Mouse (Mus musculus) stomach, adult 2 months (tissue): ENCODE measurements around the gene Bbc3. TPM values are rescaled to one million over a fixed set of nuclear protein-coding genes. Genes with fewer than 3 reads are reported as not detected.

ENCODE experiments used
- polyA plus RNA-seq: library from polyadenylated mRNA; depleted of rRNA; stranded (reverse); fragments of >200 nt; gene quantifications from 2 replicates; pipeline ENCODE4 v1.2.3, GENCODE M21; 2012; rRNA removed

Gene Bbc3
- polyA plus RNA-seq, result 12.5 and 38.0 TPM in 2 replicates

DNA sequence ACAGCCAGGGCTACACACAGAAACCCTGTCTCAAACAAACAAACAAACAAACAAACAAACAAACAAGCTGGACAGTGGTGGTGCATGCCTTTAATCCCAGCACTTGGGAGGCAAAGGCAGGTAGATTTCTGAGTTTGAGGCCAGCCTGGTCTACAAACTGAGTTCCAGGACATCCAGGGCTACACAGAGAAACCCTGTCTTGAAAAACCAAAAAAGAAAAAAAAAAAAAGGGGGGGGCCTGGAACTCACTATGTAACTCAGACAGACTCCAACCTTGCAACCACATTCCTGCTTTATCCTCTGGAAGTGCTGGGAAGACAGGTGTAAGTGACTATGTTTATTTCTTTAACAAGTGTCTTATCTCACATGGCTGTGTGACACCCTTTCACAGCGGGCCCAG is at the start of gene Bbc3:
Gene Bbc3, plus strand, starts transcription at position 301 of the 400 bp plus-strand sequence.

DNA sequence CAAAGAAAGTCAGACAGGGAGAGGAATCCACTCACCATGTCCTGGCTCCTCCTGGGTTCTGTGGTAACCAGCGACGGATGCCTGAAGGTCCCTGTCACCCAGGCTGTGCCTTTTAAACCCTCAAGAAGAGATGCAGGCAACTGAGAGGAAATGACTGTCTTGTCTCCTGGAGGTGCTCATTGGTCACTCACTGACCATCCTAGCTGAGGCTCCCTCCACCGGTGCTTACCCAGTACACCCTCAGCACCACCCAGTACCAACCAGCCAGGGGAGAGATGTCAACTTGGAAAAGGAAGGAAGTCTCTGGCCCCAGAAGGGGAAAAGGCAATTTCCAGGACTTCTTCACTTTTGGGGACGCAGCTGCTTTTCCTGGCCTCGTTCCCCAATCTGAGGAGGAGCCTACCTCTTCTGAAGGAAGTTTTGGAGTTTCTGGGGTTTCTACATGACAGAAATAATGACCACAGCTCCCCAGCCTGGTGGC is 49.0 kb upstream of the Bbc3 start, which contains the start of gene C5ar1:
Gene C5ar1, minus strand, starts transcription at position 431 of the 481 bp plus-strand sequence.

DNA sequence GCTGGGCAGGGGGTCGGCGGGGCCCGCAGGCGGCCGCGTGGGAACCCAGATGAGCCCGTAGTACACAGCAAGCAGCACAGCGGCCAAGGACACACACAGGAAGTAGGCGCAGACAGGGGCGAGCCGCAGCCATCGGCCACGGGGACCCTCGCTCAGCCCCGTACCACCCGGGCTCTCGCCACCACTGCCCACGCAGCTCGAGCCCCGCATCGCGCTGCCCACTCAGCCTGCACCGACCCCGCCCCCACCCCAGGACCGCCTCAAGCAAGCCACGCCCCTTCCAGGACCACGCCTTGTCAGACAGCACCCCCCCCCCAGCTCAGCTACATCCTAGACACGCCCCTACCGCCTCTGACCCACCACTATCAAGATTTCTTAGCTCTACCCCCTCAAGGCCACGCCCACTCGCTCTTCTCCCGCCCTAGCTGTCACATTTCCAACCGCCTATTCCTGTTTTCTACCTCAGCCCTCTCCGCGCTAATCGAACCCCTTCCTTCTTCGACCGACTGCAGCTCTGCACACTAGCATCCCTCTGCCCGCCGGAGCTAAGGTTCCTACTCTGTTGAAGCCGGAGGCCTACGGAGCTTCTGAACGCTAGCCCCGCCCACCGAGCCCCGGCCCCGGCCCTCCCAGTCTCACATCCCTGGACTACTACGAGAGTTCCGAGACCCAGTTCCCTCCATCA is 35.0 kb upstream of the Bbc3 start, which contains the start of gene Inafm1:
Gene Inafm1, minus strand, starts transcription at position 537 of the 685 bp plus-strand sequence.

DNA sequence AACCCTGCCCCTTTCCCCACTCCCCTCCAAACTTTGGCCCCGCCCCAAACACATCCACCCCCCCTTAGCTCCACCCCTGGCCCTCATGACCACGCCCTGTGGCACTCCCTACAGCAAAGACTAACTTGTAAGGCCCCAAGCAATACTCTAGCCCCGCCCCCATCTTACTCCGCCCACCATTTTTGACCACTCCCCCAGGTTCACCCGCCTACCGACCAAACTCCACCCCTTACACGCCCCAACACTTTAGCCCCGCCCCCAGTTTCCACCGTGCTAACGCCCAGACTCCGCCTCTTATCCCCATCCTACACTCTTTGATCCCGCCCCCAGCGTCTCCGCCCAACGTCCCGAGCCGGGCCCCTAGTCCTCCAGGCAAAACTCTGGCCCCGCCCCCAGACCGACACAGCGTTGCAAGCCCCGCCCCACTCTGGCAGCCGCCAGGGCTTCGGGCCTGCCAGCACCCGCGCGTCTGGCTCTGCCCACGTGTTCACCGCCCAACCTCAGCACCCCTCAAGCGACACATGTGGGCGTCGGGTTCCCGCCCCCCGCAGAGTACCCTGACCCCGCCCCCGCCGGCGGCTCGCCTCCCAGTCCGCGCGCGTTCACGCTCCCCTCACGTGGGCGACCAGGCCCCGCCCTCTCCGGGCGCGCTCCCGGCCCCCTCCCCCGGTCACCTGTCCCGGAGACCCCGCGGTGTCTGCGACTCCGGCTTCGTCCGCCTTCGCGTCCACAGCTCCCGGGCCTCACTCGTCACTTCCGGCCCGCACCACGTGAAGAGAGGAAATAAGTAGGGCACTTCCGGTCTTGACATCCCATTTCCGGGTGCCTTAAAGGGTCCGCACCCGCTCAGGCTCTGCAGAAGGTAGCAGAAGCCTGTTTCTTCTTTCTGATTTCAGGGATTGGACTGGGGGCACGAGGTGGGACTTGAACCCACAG is 21.9 kb upstream of the Bbc3 start, which contains the start of gene Ccdc9:
Gene Ccdc9, minus strand, starts transcription at position 770 of the 936 bp plus-strand sequence.

Other genes with a start within 250 kb of the Bbc3 start
- 0.01 TPM in 1 of 2 replicates, not detected in the other for gene Zfp541, start 246.6 kb upstream of the Bbc3 start, polyA plus RNA-seq
- gene Napa, start 209.9 kb upstream of the Bbc3 start, polyA plus RNA-seq, result 109 and 126 TPM in 2 replicates
- gene Kptn, start 188.5 kb upstream of the Bbc3 start, polyA plus RNA-seq, result 9.2 and 12.5 TPM in 2 replicates
- 2.0 and 2.7 TPM in 2 replicates for gene Slc8a2, start 178.6 kb upstream of the Bbc3 start, polyA plus RNA-seq
- gene Meis3, start 133.3 kb upstream of the Bbc3 start, polyA plus RNA-seq, result 22.8 and 30.1 TPM in 2 replicates
- gene Dhx34, start 86.4 kb upstream of the Bbc3 start, polyA plus RNA-seq, result 17.4 and 20.1 TPM in 2 replicates
- 0.09 and 0.17 TPM in 2 replicates for gene C5ar2, start 64.2 kb upstream of the Bbc3 start, polyA plus RNA-seq
- gene C5ar1, start 48.9 kb upstream of the Bbc3 start, polyA plus RNA-seq, result 2.5 and 2.9 TPM in 2 replicates
- gene Inafm1, start 34.8 kb upstream of the Bbc3 start, polyA plus RNA-seq, result 78.2 and 211 TPM in 2 replicates
- gene Ccdc9, start 21.6 kb upstream of the Bbc3 start, polyA plus RNA-seq, result 14.8 and 16.5 TPM in 2 replicates
- 5.5 and 6.8 TPM in 2 replicates for gene Sae1, start 79.4 kb downstream of the Bbc3 start, polyA plus RNA-seq
- 9.3 and 14.5 TPM in 2 replicates for gene Zc3h4, start 92.5 kb downstream of the Bbc3 start, polyA plus RNA-seq
- 102 and 214 TPM in 2 replicates for gene Tmem160, start 144.4 kb downstream of the Bbc3 start, polyA plus RNA-seq
- 0.34 and 0.44 TPM in 2 replicates for gene Npas1, start 169.3 kb downstream of the Bbc3 start, polyA plus RNA-seq